Mouse (Mus musculus) right cerebral cortex, postnatal 4 days (tissue): ENCODE measurements around the gene Tgfb1i1.

Source experiments
- DNase-seq: peaks from one replicate; pipeline ENCODE4 v3.0.0-alpha.2; 2022

The Tgfb1i1 gene

DNA sequence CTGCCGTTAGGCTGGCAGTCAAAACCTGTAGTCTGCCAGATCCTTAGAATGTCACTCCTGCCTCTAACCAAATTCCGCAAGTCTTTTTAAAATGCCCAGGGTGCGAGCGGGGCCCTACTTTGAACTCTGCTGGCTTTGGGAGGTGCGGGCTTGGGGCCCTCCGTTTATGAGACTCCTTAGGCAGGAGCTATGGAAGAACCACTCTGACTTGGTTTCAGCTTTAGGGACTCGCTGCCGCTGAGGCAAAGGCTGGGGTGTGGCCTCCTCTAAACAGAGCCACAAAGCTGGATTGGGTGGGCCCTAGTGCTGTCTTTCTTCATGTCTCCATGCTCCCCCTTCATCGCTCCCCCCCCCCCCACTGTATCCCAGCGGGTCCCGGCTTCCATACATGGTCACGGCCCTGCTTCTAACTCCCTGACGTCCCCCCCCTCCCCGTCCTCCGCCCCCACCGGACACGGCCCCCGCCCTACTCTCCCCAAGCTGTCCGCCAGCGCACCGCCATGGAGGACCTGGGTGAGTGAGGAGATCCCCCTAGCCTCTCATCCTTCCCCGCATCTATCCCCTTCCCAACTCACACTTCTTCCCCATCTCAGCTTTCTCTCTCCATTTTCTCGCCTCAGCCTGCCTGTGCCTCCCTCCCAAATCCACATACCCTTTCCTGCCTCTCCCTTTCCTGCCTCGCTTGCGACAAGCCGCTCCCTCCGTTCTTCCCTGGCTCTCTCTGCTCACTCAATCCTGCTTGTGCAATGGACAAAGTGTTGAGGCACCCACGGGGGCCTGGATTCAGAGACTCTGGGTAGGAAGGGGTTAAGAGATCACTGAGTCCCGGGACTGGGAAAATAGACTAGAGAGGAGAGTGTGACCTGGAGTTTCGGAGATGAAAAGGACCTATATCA lies at the start of gene Tgfb1i1:
Tgfb1i1 (plus strand) TSS at position 317 of the 896 bp plus-strand sequence.
- peak; percentile 60 for DNase-seq

DNA sequence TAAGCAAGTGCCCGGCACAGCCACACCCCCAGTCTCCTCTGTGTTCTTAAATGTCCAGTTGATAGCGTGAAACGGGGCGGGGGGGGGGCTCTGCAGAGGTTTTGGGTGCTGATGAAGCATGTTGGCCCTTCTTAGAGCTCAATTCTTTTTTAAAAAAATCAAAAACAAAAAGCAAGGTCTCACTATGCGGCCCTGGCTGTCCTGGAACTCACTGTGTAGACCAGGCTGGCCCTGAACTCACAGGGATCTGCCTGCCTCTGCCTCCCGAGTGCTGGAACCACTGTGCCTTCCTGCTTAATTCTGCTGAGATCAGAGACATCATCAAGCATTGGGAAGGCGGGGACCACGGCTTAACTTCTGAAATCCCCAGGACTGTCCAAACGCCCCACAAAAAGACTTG lies 45.0 kb upstream of the Tgfb1i1 start:
- DNase-seq = no peak

DNA sequence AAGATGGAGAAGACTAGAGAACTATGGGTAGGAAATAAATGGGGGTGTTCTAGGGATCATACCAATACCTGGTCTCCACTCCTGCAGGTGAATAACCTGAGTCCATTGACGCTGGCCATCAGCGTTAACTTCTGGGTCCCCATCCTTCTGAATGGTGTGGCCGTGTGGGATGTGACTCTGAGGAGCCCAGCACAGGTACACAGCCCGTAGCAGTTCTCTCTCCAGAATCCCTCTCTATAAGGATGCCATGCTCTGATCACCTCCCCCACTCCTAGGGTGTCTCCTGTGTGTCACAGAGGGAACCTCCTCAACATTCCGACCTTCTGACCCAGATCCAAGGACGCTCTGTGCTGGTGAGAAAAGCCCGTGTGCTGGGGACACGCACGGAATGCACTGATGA lies 43.5 kb upstream of the Tgfb1i1 start:
- DNase-seq = no peak

DNA sequence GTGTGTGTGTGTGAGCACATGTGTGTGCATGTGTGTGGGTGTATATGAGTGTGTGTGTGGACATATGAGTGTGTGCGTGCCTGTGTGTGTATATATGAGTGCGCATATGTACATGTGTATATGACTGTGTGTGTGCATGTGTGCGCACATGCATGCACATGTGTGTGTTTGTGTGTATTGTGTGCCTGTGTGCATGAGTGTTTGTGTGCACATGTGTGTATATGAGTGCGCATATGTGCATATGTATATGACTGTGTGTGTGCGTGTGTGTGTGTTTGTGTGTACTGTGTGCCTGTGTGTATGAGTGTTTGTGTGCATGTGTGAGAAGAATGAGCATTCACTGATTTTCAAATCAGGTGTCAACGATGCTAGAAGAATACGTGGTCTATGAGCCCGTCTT lies 42.4 kb upstream of the Tgfb1i1 start:
- DNase-seq = no peak

DNA sequence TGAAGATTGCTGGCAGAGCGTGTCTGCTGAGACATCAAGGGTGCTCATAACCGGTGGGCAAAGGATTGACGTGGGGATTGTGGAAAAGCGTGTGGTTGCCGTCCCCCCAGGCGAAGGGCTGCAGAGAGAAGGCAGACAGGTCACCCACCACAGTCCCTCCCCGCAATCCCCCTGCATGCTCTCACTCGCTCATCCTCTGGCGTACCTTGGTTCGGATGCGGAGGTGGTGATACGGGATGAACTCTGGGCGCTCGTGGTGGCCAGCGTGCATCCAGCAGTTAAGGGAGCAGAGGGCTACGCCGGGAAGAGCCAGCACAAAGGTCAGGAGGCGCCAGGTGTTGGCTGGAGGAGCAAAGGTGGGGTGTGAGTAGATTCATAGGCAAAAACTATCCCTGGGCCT lies 40.9 kb upstream of the Tgfb1i1 start:
- DNase-seq = no peak

DNA sequence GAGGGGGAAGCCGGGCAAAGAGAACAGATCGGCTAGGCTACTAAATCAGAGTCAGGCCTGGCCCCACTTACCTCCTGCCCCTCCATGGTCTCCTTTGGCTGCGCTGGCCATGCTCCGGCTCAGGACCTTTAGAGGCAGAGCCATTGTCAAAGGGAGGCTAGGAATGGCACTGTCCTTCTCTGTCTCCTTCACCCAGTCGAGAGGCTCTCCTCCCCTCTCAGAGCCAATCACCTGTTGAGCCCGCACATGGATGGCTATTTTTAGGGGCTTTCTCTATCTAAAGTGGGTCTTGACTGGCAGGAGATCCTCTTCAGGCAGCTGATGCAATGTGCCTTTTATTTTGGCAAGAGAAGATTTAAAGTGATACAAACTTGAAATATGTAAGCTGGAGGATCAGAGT lies 40.5 kb upstream of the Tgfb1i1 start, which contains the start of gene Cox6a2:
Cox6a2 (minus strand) TSS at position 236 of the 400 bp plus-strand sequence.
- DNase-seq = no peak

DNA sequence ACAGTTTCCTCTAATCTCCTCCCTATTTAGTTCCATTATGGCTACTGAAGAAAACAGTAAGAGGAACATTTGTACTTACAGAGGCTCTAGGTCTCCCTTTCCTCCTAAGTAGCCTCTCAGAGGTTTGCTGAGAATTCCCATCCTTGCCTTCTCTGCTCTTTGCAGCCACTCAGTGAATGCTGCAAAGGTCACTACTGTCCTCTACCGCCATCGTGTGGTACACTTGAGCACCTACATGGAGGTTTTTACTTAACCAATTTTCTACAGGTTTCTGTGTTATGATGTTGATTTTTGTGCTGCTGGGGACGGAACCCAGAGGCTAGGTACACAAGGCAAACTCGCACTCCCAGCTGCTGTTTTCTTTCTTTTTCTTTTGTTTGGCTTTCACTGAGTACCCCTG lies 38.4 kb upstream of the Tgfb1i1 start:
- peak; percentile 65 for DNase-seq

DNA sequence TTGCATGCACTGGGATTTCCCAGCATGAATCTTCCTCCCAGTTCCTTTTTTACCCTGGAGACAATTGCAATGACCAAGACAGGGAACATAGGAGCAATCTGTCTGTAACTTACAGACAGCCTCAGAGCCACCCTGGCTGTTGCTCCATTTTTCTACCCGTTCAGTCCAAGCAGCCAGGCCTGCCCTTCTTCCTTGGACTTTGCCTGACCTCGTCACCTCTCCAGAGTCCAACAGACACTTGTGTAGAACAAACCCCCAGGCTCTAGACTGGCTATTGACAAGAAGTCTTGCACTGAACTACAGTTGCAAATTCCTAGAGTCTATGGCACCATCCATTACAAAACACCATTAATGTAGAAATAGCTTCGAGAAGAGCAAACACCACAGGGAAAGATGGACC lies 36.8 kb upstream of the Tgfb1i1 start:
- no peak for DNase-seq

DNA sequence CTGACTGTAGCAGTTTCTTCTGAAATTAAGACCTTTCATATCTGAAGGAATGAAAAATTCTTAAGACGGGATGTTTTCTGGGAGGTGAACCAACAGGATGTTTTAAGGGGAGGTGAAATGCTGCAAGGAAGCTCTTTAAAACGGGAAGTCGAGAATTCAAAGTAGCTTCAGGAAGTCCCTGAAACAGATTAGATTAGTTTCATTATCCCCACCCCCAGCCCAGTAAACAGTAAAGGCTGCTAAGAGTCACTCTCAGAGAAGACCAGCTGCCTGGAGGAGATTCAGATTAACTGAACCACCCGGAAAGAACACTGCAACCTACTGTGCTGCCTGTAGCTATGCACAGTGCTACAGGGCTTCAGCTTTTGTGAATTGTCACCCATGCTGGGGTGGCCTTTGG lies 26.7 kb upstream of the Tgfb1i1 start:
- DNase-seq = no peak

DNA sequence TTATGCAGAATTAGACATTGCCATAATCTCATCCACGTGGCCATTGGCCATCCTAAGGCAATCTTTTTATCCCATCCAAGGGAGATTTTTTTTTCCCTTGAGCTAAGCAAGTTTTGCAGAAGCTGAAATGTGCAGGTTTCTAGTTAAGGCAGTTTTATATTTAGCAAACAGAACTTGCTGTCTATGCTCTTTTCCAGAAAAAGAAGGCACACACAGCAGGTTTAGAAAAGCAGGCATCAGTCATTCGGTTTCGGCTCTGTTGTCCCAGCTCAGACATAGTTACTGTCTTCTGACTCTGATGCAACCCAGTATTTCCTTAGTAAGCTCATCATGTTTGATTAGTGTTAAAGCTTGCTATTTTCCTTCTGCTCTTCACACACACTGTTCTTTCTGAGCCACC lies 25.7 kb upstream of the Tgfb1i1 start:
- DNase-seq = no peak

DNA sequence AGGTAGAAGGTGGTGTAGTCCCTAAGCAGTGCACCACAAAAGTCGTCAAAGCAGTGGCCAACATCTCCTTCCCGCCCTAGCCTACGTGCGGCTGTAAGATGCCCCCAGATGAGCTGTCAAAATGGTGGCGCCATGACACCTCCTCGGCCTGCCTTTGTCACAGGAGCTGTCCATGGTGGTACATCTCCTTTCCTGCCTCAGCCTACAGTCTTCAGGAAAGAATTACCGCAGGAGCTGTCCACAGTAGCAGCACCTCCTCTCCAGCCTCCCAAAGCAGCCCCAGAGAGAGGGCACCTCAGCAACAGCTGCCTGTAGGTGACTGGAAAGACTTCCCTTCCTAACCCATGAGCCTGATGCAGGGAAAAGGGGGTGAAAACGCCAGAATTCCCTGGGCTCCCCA lies 14.9 kb upstream of the Tgfb1i1 start:
- DNase-seq = no peak

DNA sequence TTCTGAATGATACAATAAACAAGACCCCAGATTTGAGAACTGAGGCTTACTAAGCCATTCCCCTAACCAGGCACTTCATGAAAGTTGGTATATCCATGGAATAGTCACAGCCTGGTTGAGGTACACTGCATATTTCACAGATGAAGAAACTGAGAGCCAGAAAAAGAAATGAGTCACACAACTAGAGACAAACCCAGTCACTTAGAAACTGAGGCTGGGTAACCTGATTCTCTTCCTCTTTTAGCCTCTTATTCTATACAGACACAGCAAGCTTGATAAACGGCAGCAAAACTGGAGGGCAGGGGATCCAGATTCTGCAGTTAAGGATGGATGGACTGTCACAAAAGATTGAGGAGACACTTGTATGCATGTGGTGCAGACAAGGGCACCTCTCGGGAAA lies 11.8 kb upstream of the Tgfb1i1 start:
- DNase-seq = no peak

DNA sequence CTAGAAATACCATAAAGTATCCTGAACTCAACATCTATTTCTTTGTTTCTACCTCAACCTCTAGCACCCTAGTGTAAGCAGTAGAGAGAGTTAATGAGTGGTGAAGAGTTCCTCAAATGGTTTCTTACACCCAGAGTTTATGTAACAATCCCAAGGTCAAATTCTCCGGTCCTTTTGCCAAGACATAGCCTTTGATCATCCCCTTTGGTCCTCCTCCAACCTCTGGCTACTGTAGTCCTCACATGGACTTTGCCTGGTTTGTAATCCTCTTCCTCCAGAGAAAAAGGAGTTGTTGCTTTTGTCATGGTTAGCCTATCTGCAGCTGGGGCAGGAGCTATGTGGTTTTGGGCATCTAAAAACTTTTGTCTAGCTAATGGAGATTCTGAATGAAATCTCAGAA lies 11.1 kb upstream of the Tgfb1i1 start:
- DNase-seq = no peak

DNA sequence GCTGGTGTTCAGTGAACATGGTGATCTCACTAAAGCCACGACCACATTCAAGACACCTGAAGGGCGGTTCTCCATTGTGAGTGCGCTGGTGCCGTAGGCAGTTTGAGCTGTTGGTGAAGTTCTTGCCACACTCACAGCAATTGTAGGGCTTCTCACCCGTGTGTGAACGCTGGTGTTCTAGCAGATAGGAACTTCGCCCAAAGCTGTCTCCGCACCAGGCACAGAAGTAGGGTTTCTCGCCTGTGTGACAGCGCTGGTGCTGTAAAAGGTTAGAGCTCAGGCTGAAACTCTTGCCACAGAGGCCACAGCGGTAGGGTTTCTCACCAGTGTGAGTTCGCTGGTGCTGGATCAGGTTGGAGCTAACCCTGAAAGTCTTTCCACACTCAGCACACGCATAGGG lies 10.2 kb upstream of the Tgfb1i1 start:
- DNase-seq = no peak

DNA sequence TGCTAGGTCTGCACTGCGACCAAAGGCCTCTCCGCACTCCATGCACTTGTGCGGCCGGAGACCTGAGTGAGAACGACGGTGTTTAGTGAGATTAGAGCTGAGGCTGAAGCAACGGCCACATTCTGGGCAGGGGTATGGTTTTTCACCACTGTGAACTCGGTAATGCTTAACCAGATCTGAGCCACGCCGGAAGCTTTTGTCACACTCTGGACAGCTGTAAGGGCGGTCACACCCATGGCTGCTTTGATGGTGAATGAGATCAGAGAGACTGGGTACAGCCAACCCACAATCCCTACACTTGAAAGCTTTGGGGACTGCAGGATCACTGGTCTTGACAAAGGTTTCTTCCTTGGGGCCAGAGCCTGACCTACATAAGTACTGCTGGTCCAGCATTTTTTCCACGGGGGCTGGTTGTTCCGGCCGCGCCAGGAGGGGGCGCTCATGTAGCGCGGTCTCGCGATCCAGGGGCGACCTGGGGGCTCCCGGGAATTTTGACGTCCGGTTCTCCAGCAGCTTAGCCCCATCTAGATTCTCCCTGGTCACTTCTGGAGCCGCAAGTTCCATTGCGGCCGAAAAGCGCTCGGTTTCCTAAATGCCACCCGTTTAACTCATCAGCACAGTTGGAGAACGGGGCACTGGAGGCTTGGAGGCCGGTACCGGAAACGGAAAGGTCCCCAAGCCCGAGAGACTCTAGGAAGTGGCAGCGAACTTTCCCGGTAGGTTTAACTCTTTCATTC lies 9.6 kb upstream of the Tgfb1i1 start, which contains the start of gene Armc5:
Armc5 (plus strand) TSS at position 487 of the 737 bp plus-strand sequence.
- peak; percentile 82 for DNase-seq

DNA sequence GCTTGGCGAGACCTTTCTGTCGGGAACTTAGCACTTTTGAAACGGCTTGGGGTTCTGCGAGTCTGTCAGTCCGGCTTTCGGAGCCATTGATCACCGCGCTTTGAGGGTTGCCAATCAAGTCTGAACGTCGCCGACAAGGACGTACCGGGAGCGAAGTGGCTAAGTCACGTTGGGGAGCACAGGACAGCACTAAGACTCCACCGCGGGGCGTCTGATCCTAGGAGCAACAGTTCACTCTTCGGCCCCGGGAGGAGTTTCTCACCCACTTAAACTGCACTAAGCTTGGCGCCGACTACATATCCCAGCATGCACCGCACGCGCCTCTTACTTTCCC lies 9.1 kb upstream of the Tgfb1i1 start:
- no peak for DNase-seq

DNA sequence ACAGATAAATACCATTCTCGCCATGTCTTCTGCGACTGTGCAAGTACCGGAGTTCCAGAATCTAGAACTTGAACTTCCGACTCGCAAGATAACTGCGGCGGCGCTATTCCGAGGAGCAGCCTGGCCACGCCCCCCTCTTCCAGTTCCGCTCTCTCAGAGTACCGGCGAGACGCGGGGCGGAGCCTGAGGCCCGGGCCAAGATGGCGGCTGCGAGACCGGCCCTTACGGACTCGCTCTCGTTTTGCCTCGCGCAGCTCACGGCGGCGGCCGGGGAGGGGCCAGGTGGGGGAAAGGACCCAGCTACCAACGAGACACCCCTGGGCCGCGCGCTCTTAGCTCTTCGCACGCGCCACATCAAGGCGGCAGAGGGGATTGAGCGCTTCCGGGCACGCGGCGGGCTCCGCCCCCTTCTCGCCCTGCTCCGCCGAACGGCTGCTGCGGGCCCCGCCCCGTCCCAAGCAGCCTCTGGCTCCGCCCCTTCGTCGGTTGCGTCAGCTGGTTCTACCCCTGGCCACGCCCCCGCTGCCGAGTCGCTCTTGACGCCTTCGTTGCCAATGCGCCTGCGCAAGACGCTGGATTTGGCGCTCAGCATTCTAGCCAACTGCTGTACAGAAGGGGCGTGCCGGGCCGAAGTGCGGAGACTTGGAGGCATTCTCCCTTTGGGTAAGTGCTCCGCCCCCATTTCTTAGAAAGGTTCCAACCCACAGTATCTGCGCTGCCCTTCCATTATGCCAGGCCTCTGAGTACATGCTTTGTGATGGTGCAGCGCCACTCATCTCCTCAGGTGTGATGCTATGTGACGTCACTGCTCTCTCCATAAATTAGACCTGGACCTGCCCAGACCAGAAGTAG lies 8.5 kb upstream of the Tgfb1i1 start, which contains the start of gene 9130023H24Rik:
9130023H24Rik (minus strand) TSS at position 105 of the 852 bp plus-strand sequence.
- DNase-seq = peak; percentile 100

DNA sequence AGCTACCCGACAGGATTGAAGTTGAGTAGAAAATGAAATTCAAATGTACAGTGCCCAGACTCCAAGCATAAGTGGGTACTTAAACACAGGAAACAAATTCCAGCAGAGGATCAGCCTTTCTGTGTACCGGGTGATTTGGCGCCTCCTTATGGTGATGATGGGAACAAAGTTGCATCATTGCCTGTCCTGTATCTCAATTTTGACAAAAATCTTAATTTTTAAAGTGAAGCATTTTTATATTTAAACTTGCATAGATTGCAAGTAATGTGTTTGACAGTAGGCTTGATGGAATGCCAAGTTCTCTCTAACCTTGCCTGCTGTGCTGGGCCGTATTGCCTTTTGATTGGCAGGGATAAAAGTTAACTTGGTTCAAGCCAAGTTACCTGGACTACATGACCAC lies 7.6 kb upstream of the Tgfb1i1 start:
- DNase-seq = no peak

DNA sequence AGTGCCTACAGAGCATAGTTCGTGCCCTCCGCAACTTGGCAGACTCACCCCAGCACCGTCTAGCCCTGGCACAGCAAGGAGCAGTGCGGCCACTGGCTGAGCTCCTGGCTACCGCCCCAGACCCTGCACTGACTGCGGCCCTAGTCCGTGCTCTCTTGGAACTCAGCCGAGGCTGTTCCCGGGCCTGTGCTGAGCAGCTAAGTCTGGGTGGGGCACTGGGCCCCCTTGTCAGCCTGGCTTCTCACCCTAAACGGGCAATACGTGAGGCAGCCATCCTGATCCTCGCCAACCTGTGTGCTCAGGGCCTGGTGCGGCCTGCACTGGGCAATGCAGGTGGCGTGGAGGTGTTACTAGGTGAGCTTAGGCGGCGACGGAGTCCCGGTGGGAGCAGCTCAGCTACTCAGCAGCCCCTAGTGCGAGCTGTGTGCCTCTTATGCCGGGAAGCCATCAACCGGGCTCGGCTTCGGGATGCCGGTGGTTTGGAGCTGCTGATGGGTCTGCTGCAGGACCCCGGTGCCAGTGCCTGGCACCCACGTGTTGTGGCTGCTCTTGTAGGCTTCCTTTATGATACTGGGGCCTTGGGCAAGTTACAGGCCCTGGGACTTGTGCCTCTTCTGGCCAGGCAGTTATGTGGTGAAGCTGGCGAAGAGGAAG lies 6.4 kb upstream of the Tgfb1i1 start:
- DNase-seq = no peak

DNA sequence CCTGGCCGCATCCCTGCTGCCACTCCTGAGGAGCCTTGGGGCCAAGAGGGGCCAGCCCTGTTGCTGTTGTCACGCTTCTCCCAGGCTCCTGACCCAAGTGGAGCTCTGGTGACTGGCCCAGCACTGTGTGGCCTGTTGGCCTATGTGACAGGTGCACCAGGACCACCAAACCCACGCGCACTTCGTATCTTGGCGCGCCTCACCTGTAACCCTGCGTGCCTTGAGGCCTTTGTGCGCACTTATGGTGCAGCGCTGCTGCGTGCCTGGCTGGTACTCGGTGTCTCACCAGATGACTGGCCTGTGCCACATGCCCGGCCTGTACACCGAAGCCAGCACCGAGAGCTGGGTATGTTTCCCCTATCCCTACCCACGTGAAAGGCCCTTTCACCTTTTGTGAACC lies 4.3 kb upstream of the Tgfb1i1 start:
- no peak for DNase-seq

DNA sequence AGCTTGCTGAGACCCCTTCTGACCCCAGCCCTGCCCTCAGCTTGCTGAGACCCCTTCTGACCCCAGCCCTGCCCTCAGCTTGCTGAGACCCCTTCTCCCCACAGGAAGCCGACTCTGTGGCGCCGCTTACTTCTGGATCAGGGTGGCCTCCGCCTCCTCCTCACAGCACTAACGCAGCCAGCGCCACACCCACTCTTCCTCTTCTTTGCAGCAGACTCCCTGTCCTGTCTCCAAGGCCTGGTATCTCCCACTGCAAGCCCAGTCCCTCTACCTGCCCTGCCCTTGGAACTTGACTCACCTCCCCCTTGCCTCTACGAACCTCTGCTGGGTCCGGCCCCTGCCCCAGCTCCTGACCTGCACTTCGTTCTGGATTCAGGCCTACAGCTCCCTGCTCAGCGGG lies 2.7 kb upstream of the Tgfb1i1 start:
- DNase-seq = no peak

DNA sequence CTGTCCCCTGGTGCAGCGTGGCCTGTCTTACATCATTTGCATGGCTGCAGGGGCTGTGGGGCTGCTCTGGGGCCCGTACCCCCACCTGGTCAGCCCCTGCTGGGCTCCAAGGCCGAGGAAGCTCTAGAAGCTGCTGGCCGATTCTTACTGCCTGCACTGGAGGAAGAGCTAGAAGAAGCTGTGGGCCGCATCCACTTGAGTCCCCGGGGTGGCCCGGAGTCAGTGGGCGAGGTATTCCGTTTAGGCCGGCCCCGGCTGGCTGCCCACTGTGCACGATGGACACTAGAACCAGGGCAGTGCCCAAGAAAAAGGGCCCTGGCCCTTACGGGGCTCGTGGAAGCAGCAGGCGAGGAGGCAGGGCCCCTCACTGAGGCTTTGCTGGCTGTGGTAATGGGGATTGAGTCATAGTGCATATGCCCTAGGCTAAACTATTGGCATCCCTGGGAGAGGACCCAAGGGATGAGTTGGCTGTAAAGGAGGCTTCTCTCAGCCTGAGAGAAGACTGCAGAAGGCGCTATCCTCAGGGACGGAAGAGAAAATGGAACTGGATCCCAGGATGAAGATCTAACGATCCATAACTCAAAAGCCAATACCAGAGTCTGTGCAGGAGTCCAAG lies 2.1 kb upstream of the Tgfb1i1 start:
- DNase-seq = no peak
